Mouse (Mus musculus) retina, postnatal 7 days (tissue): ENCODE measurements around the gene Sez6l.

Experiments
- DNase-seq: peaks from one replicate; pipeline ENCODE4 v3.0.0-alpha.2; 2012; ENCODE audit warnings: low read depth, low spot score

Gene Sez6l

DNA sequence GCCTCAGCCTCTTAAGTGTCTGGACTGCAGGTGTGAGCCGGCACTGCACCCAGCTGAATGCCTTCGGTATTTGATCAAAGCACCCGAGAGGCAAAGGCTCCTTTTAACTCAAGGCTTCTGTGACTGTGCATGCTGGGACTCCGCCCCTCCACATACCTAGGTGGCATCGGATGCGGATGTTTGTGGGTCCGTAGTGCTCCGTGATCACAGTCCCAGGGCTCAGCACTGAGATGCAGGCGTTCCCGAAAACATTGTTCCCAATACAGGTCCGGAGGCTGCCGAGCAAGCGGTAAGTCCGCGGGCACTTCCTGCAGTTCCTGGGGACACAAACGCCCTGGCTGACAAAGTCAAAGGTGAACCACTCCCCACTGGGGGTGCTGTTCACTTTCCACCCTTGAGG, 186.0 kb downstream of the Sez6l start:
- DNase-seq = no peak

DNA sequence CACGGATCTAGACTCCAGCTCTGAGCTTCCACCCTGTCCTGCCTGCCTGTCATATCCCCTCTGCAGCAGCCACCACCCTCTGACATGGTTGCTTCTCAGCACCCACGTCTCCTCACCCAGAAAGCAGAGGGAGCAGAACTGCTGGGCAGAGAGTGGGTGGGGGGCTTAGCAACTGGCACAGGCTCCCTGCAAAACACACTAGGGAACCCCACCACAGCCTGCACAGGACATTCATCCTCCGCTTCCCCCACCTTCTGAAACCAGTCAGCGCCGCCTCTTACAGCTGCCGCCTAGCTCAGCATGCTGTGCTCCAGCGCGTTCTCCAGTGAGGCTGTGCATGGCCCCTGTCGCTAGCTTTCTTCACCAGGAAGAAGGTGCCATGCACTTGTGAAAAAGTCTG, 187.6 kb downstream of the Sez6l start:
- no peak for DNase-seq

GRCm38 (mm10) chr5:112385973-112386372, 191.0 kb downstream of the Sez6l start:
- no peak for DNase-seq

- no peak for DNase-seq
These were observed 192.0 kb downstream of the Sez6l start for GRCm38 (mm10) chr5:112384805-112385472.

DNA sequence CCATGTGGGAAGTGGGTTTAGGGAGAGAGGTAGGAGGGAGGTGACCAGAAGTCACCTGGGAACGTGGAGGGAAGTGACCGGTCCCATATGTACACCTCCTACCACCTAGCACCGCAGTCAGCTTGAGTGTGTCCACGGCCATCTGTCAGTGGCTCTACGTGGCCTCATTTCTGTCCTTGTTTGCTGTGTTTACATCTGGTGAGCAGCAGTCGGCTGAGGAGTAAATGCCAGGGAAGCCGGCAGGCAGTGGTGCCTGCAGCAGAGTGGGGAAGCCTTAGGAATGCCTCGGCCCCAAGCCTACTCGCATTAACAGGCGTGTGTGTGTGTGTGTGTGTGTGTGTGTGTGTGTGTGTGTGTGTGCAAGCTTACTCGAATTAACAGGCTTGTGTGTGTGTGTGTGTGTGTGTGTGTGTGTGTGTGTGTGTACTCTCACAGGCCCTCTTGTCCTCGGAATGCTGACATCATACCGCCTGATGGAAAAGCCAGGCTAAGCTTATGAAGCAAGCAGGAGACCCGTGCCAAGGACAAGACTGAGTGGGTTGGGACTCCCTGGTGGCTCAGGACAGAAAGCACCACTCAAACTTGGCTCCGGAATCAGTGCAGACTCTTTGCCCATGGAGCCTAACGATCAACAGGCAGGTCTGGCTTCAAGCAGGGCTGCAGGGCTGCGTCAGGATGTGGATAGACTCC, 194.2 kb downstream of the Sez6l start:
- DNase-seq = no peak

GRCm38 (mm10) chr5:112382042-112382441, 194.9 kb downstream of the Sez6l start:
- no peak for DNase-seq

GRCm38 (mm10) chr5:112381154-112381553, 195.8 kb downstream of the Sez6l start:
- no peak for DNase-seq

- DNase-seq = no peak
These were observed 198.3 kb downstream of the Sez6l start for GRCm38 (mm10) chr5:112378716-112379115.

DNA sequence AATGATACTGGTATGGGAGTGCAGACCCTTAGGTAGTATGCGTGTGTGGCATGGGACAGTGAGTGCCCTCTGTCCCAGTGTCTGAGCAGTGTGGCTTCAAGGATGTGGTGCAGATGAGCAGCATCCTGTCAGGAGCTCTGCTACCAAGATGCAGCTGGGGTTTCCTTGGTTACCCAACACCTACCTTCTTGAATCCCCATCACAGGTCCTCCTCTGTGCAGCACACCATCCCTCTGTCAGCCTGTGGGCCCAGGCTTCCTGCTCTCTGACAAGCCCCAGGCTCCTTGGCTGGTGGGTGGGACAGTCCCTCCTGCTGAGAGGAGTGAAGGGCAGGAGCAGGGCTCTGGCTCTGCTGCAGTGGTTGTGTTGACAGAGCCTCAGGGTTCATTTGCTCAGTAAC, 199.6 kb downstream of the Sez6l start:
- DNase-seq = no peak

GRCm38 (mm10) chr5:112376111-112376510, 200.9 kb downstream of the Sez6l start:
- no peak for DNase-seq

DNA sequence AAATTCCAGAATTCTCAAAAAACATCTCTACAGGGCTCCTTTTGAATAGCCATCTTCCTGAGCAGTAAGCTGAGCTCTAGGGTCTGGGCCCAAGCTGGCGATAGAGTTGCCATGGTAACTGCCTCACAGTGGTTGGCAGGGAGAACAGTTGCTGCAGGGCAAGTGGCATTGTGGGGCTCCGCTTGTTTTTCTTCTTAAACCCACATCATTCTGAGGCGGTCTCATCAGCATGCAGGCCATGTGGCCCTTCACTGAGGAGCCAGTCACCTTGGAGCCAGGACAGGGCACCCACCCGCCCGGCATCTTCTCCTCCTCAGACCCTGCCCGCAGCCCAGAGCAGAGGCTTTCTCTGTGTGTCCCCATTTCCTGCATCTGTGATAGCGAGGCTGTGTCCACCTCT, 205.1 kb downstream of the Sez6l start:
- DNase-seq = no peak

- DNase-seq = no peak
These were observed 206.7 kb downstream of the Sez6l start for GRCm38 (mm10) chr5:112370236-112370813.

DNA sequence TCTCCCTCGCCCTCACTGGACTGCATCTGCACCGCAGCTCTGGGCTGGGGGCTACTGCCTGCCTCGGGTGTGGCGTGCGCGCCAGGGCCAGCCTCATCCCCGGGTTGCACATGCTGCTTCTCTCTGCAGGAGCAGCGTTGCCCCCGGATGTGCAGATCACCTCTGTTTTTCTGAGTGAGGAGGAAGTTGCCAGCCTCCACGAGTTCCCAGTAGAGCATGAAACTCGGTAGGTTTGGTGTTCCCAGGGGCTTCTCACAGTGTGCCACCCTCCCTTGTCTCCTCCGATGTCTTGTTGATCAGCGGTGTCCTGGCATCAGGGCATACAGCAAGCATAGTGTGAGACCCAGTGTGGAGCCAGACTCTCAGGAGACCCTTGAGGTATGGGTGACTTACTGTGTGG, 207.7 kb downstream of the Sez6l start:
- no peak for DNase-seq
